Mouse (Mus musculus) hematopoietic stem cell, adult 5-6 weeks (primary cell): Measurements from ENCODE around the gene Hexb. TPM values are rescaled to one million over a fixed set of nuclear protein-coding genes. Genes with fewer than 3 reads are reported as not detected.

Experiments
- ATAC-seq, 2 experiments: fragments of 125-278 bp in 1 of 2; replicated peaks in 1 of 2; 2 replicates each; pipeline ENCODE4 v1.8.0; 2016 to 2017; ENCODE audit warnings: inconsistent platforms in 2 of 2, mild to moderate bottlenecking in 2 of 2, moderate number of reproducible peaks in 2 of 2, low read depth in 1 of 2, moderate TSS enrichment in 1 of 2; ENCODE audit not compliant: low FRiP score in 2 of 2, poor library complexity in 2 of 2, severe bottlenecking in 2 of 2, insufficient read depth in 1 of 2, low TSS enrichment in 1 of 2
- total RNA-seq: library from RNA; stranded (forward); fragments of 172-1452, 232-1000 nt; gene quantifications from 2 replicates; pipeline ENCODE4 v1.2.3, GENCODE M21; 2017

Gene Hexb
- 36.3 and 44.5 TPM in 2 replicates for total RNA-seq

GRCm38 (mm10) chr13:97197932-97198562 lies at the start of gene Hexb:
Hexb (minus strand) TSS chr13:97198357.
- ATAC-seq, result peak; percentile 95 to 97

- no peak for ATAC-seq
Observed at GRCm38 (mm10) chr13:97247754-97248153, 49.6 kb upstream of the Hexb start.

- ATAC-seq, result no peak
Observed at GRCm38 (mm10) chr13:97246217-97246616, 48.1 kb upstream of the Hexb start.

GRCm38 (mm10) chr13:97245157-97245556 lies 47.0 kb upstream of the Hexb start:
- no peak for ATAC-seq

- ATAC-seq, result no peak
Observed at GRCm38 (mm10) chr13:97244712-97245105, 46.6 kb upstream of the Hexb start.

GRCm38 (mm10) chr13:97243962-97244711 lies 46.0 kb upstream of the Hexb start:
- no peak for ATAC-seq

- ATAC-seq, result no peak
Observed at GRCm38 (mm10) chr13:97242716-97243115, 44.6 kb upstream of the Hexb start.

- ATAC-seq, result no peak
Observed at GRCm38 (mm10) chr13:97241787-97242280, 43.7 kb upstream of the Hexb start.

GRCm38 (mm10) chr13:97240965-97241786 lies 43.0 kb upstream of the Hexb start, which contains the start of gene Enc1:
Enc1 (plus strand) TSS chr13:97241105.
- ATAC-seq, result peak; percentile 78 to 86

GRCm38 (mm10) chr13:97240279-97240964 lies 42.3 kb upstream of the Hexb start:
- peak; percentile 56 to 70 for ATAC-seq

GRCm38 (mm10) chr13:97239343-97240180 lies 41.4 kb upstream of the Hexb start:
- 0 out of 4 replicates have a peak, but pooled peaks have one; percentile 12 to 16 for ATAC-seq

- ATAC-seq, result no peak
Observed at GRCm38 (mm10) chr13:97238181-97238981, 40.2 kb upstream of the Hexb start.

GRCm38 (mm10) chr13:97237700-97238099 lies 39.5 kb upstream of the Hexb start:
- no peak for ATAC-seq

- ATAC-seq, result no peak
Observed at GRCm38 (mm10) chr13:97235911-97236310, 37.8 kb upstream of the Hexb start.

- peak; percentile 73 to 80 for ATAC-seq
Observed at GRCm38 (mm10) chr13:97234785-97235417, 36.7 kb upstream of the Hexb start.
